In the genomic region with DNA sequence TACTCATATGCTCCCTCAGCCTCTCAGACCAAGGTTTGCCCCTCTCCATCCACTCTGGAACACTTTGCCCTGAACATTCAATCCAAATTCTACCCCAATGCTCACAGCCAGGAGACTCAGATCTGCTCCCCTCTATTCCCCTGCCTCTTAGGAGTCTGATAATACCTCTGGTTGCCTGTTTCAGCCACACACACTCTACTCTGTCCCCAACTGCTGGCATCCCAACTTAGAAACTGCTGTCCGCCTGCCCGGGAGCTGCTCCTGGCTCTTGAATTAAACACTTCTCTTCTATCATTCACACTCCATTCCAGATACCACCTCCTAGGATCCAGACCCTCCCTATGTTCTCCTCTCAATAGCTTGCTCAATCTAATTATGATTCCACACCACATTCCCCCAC, we compare ENCODE assay signal across 15 mouse cellular contexts.
"Had no signal": no experiment of that assay in that cellular context is flagged by ENCODE, and none has a peak within 500 bp of the region (broad histone marks: within the 10 kb centered on the region; RNA-seq: fewer than 3 reads in every experiment).

No protein-coding gene starts in this region.

- H3K27ac ChIP-seq: liver, embryonic 13.5 days; midbrain, embryonic 12.5 days; neural tube, embryonic 13.5 days; stomach, embryonic 15.5 days had no signal

- H3K27me3 ChIP-seq: liver, embryonic 13.5 days; midbrain, embryonic 12.5 days; midbrain, embryonic 15.5 days; neural tube, embryonic 13.5 days; stomach, embryonic 15.5 days had no signal

- H3K36me3 ChIP-seq: liver, embryonic 13.5 days; midbrain, embryonic 12.5 days; midbrain, embryonic 15.5 days; neural tube, embryonic 13.5 days; stomach, embryonic 15.5 days had no signal

- H3K9ac ChIP-seq: liver, embryonic 13.5 days; midbrain, embryonic 12.5 days; midbrain, embryonic 15.5 days; neural tube, embryonic 13.5 days; stomach, embryonic 15.5 days had no signal

- H3K4me1 ChIP-seq: liver, embryonic 13.5 days; stomach, embryonic 15.5 days had no signal

- DNase-seq: kidney, adult 9 months; kidney, postnatal 14 days; kidney, postnatal 4 days; liver, embryonic 13.5 days; lung, adult 2 months; lung, postnatal 14 days; lung, postnatal 4 days; right cerebral cortex, postnatal 25 days; spleen, adult 18-20 months; thymus, postnatal 25 days had no signal

- H3K4me3 ChIP-seq: liver, embryonic 13.5 days; midbrain, embryonic 12.5 days; midbrain, embryonic 15.5 days; myocyte; neural tube, embryonic 13.5 days; stomach, embryonic 15.5 days had no signal

- H3K4me2 ChIP-seq: liver, embryonic 13.5 days; midbrain, embryonic 12.5 days; midbrain, embryonic 15.5 days; neural tube, embryonic 13.5 days; stomach, embryonic 15.5 days had no signal

- H3K9me3 ChIP-seq: liver, embryonic 13.5 days; midbrain, embryonic 12.5 days; midbrain, embryonic 15.5 days; neural tube, embryonic 13.5 days; stomach, embryonic 15.5 days had no signal
